Mouse (Mus musculus) spleen, adult 10 weeks (tissue): ENCODE measurements around the gene Pcf11. TPM values are rescaled to one million over a fixed set of nuclear protein-coding genes. Genes with fewer than 3 reads are reported as not detected.

Experiments used
- polyA plus RNA-seq: library from polyadenylated mRNA; stranded (reverse); fragments of 350-450 nt; fragmentation: Illumina TruSeq; extraction: RNeasy Lipid Tissue Mini Kit (QIAGEN cat#74804); gene quantifications from one replicate; pipeline ENCODE4 v1.2.3, GENCODE M21; 2015; ENCODE audit warnings: low replicate concordance; ENCODE audit not compliant: insufficient read depth

The Pcf11 gene
- polyA plus RNA-seq: 107 TPM

GRCm38 (mm10) chr7:92669507-92670471 lies at the start of gene Pcf11:
Pcf11 (minus strand) TSS chr7:92669934.

GRCm38 (mm10) chr7:92637021-92637625 lies 32.6 kb downstream of the Pcf11 start, which contains the start of gene Ankrd42:
Ankrd42 (minus strand) TSS chr7:92637142.

Other genes with a start within 250 kb of the Pcf11 start
- 18.8 TPM for gene Ccdc90b, start 108.8 kb downstream of the Pcf11 start, polyA plus RNA-seq
- gene Ankrd42, start 32.8 kb downstream of the Pcf11 start, polyA plus RNA-seq: 1.2 TPM
- 49.0 TPM for gene Rab30, start 71.7 kb upstream of the Pcf11 start, polyA plus RNA-seq
- gene Ddias, start 204.3 kb upstream of the Pcf11 start, polyA plus RNA-seq: 4.2 TPM
- gene Prcp, start 204.5 kb upstream of the Pcf11 start, polyA plus RNA-seq: 84.6 TPM